Mouse (Mus musculus) right cerebral cortex, adult 2 months (tissue): ENCODE results near the gene Vmn2r114.
"Not testable (repeated sequence)": the region's sequence is repeated elsewhere in the genome, so short reads cannot be mapped to it uniquely, and the experiment has no call there.

ENCODE experiments used
- DNase-seq, 2 experiments: peaks; one replicate each; pipeline ENCODE4 v3.0.0; 2021 to 2022; ENCODE audit warnings: low spot score in 2 of 2

Gene Vmn2r114

GRCm38 (mm10) chr17:23312437-23312836 is at the start of gene Vmn2r114:
Gene Vmn2r114 (minus strand): TSS chr17:23312537.
- DNase-seq = not testable (repeated sequence)

- no peak for DNase-seq
Measured at GRCm38 (mm10) chr17:23351644-23352043, 39.3 kb upstream of the Vmn2r114 start.

DNA sequence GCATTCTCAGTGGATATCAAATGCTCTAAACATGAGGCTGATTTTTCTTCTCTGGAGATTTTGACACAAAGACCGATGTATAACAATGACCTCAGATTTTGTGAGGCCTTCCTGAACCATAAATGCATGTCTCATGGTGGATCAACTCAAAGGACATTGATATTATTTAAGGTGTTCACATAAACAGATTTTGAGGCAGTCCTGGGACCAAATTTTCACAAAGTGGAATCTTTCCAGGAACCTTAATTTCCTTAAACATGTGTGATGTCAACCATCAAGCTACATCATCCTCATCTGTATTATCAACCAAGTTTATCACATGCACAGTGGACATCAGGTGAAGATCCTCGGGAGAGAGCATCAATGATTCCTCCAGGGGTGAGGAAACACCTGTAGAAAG is 31.1 kb upstream of the Vmn2r114 start, which contains the start of gene Vmn2r115:
TSS of gene Vmn2r115 (plus strand) at position 301 of the 400 bp plus-strand sequence.
- DNase-seq = not testable (repeated sequence)

GRCm38 (mm10) chr17:23330657-23331056 is 18.3 kb upstream of the Vmn2r114 start:
- DNase-seq = no peak
